Mouse (Mus musculus): ENCODE data around the gene Olfr482. TPM values are rescaled to one million over a fixed set of nuclear protein-coding genes. Genes with fewer than 3 reads are reported as not detected.

Olfr482 gene
- 0.10 TPM in 1 of 2 replicates, not detected in the other for polyA plus RNA-seq (2016; fragmentation: Nextera tagmentation; extraction: Ambion mirVana)

GRCm38 (mm10) chr7:108097486-108097885, at the start of gene Olfr482:
Olfr482 (minus strand) TSS chr7:108097586.
- Histone ChIP-seq H3K27me3 (no peaks in the 10 kb centered on the region), H3K4me3 (replicated peaks) (no peak within 1 kb of the TSS), H3K9ac (no peak within 1 kb of the TSS), H3K27ac (no peak within 1 kb of the TSS), H3K36me3 (replicated peaks) (no peaks in the 10 kb centered on the region), H3K4me2 (no peak within 1 kb of the TSS), H3K4me1 (no peaks in the 10 kb centered on the region), H3K9me3 (no peaks in the 10 kb centered on the region)
- WGBS = 88% methylated on average over 1 of the region's 1 CpGs
- no peak for ATAC-seq (ENCODE audit: low FRiP score)

- no peaks in the 10 kb centered on the region for H3K27me3 ChIP-seq
- no peak within 1 kb of the TSS for H3K27ac ChIP-seq
- H3K9me3 ChIP-seq = no peaks in the 10 kb centered on the region
- no peak within 1 kb of the TSS for H3K4me3 ChIP-seq (replicated peaks)
- H3K4me2 ChIP-seq = no peak within 1 kb of the TSS
- no peaks in the 10 kb centered on the region for H3K36me3 ChIP-seq (replicated peaks)
- ATAC-seq (ENCODE audit: low FRiP score) = no peak
- no peak within 1 kb of the TSS for H3K9ac ChIP-seq
- no peaks in the 10 kb centered on the region for H3K4me1 ChIP-seq
These were observed 30.0 kb upstream of the Olfr482 start, which contains the start of gene Olfr484 for GRCm38 (mm10) chr7:108127349-108127748. Olfr484 (minus strand) TSS chr7:108127449.

- Histone ChIP-seq H3K27ac (no peak overlapping the region), H3K36me3 (replicated peaks) (no peaks in the 10 kb centered on the region), H3K4me1 (no peaks in the 10 kb centered on the region), H3K9me3 (no peaks in the 10 kb centered on the region), H3K4me3 (replicated peaks) (no peak overlapping the region), H3K9ac (no peak overlapping the region), H3K4me2 (no peak overlapping the region), H3K27me3 (no peaks in the 10 kb centered on the region)
- ATAC-seq (ENCODE audit: low FRiP score) = no peak
- 80% methylated on average over 1 of the region's 1 CpGs for WGBS
These were observed 24.0 kb upstream of the Olfr482 start for GRCm38 (mm10) chr7:108121416-108121815.

GRCm38 (mm10) chr7:108120681-108121080, 23.3 kb upstream of the Olfr482 start:
- Histone ChIP-seq H3K4me1 (no peaks in the 10 kb centered on the region), H3K27ac (no peak overlapping the region), H3K27me3 (no peaks in the 10 kb centered on the region)

GRCm38 (mm10) chr7:108100549-108100948, 3.2 kb upstream of the Olfr482 start, which contains the start of gene Olfr483:
Olfr483 (plus strand) TSS chr7:108100849.
- no peak within 1 kb of the TSS for H3K4me3 ChIP-seq (replicated peaks)
- H3K27me3 ChIP-seq = no peaks in the 10 kb centered on the region
- H3K9me3 ChIP-seq = no peaks in the 10 kb centered on the region
- H3K36me3 ChIP-seq (replicated peaks) = no peaks in the 10 kb centered on the region
- H3K9ac ChIP-seq = no peak within 1 kb of the TSS
- 75% methylated on average over 1 of the region's 1 CpGs for WGBS
- H3K4me2 ChIP-seq = no peak within 1 kb of the TSS
- ATAC-seq (ENCODE audit: low FRiP score) = no peak
- no peaks in the 10 kb centered on the region for H3K4me1 ChIP-seq
- no peak within 1 kb of the TSS for H3K27ac ChIP-seq

More at GRCm38 (mm10) chr7:108120681-108121080, 23.3 kb upstream of the Olfr482 start:
- no peak overlapping the region for H3K9ac ChIP-seq
- H3K4me3 ChIP-seq (replicated peaks) = no peak overlapping the region
- 9% methylated on average over 1 of the region's 1 CpGs for WGBS
- ATAC-seq (ENCODE audit: low FRiP score) = no peak
- H3K9me3 ChIP-seq = no peaks in the 10 kb centered on the region
- H3K4me2 ChIP-seq = no peak overlapping the region
- H3K36me3 ChIP-seq (replicated peaks) = no peaks in the 10 kb centered on the region

GRCm38 (mm10) chr7:108079555-108079954, 17.8 kb downstream of the Olfr482 start, which contains the start of gene Olfr481:
Olfr481 (plus strand) TSS chr7:108079855.
- no peak within 1 kb of the TSS for H3K4me3 ChIP-seq (replicated peaks)
- H3K9me3 ChIP-seq = no peaks in the 10 kb centered on the region
- H3K27ac ChIP-seq = no peak within 1 kb of the TSS
- H3K9ac ChIP-seq = no peak within 1 kb of the TSS
- ATAC-seq (ENCODE audit: low FRiP score) = no peak
- H3K4me2 ChIP-seq = no peak within 1 kb of the TSS
- no peaks in the 10 kb centered on the region for H3K36me3 ChIP-seq (replicated peaks)
- no peaks in the 10 kb centered on the region for H3K27me3 ChIP-seq
- no peaks in the 10 kb centered on the region for H3K4me1 ChIP-seq

- Histone ChIP-seq H3K27me3 (no peaks in the 10 kb centered on the region), H3K4me3 (replicated peaks) (no peak within 1 kb of the TSS), H3K9ac (no peak within 1 kb of the TSS), H3K27ac (no peak within 1 kb of the TSS), H3K4me2 (no peak within 1 kb of the TSS), H3K36me3 (replicated peaks) (no peaks in the 10 kb centered on the region), H3K4me1 (no peaks in the 10 kb centered on the region), H3K9me3 (no peaks in the 10 kb centered on the region)
- 86% methylated on average over 1 of the region's 1 CpGs for WGBS
- ATAC-seq (ENCODE audit: low FRiP score) = no peak
These were observed 30.1 kb downstream of the Olfr482 start, which contains the start of gene Olfr480 for GRCm38 (mm10) chr7:108067246-108067645. Olfr480 (minus strand) TSS chr7:108067346.

- Histone ChIP-seq H3K4me2 (no peak within 1 kb of the TSS), H3K4me3 (replicated peaks) (no peak within 1 kb of the TSS), H3K9ac (no peak within 1 kb of the TSS), H3K4me1 (no peaks in the 10 kb centered on the region), H3K9me3 (no peaks in the 10 kb centered on the region), H3K36me3 (replicated peaks) (no peaks in the 10 kb centered on the region), H3K27ac (no peak within 1 kb of the TSS), H3K27me3 (no peaks in the 10 kb centered on the region)
- ATAC-seq (ENCODE audit: low FRiP score) = no peak
- 93% methylated on average over 2 of the region's 2 CpGs for WGBS
These were observed 47.0 kb downstream of the Olfr482 start, which contains the start of gene Olfr479 for GRCm38 (mm10) chr7:108050393-108050792. Olfr479 (plus strand) TSS chr7:108050693.

Other genes with a start within 250 kb of the Olfr482 start
- not detected in 2 replicates for gene Olfr472, start 199.7 kb downstream of the Olfr482 start, polyA plus RNA-seq (2016; fragmentation: Nextera tagmentation; extraction: Ambion mirVana)
- not detected in 2 replicates for gene Olfr473, start 167.1 kb downstream of the Olfr482 start, polyA plus RNA-seq (2016; fragmentation: Nextera tagmentation; extraction: Ambion mirVana)
- not detected in 2 replicates for gene Olfr474, start 142.9 kb downstream of the Olfr482 start, polyA plus RNA-seq (2016; fragmentation: Nextera tagmentation; extraction: Ambion mirVana)
- gene Olfr476, start 132.8 kb downstream of the Olfr482 start, polyA plus RNA-seq (2016; fragmentation: Nextera tagmentation; extraction: Ambion mirVana) = not detected in 2 replicates
- gene Olfr477, start 110.9 kb downstream of the Olfr482 start, polyA plus RNA-seq (2016; fragmentation: Nextera tagmentation; extraction: Ambion mirVana) = not detected in 2 replicates
- not detected in 2 replicates for gene Olfr478, start 63.6 kb downstream of the Olfr482 start, polyA plus RNA-seq (2016; fragmentation: Nextera tagmentation; extraction: Ambion mirVana)
- gene Olfr479, start 46.9 kb downstream of the Olfr482 start, polyA plus RNA-seq (2016; fragmentation: Nextera tagmentation; extraction: Ambion mirVana) = not detected in 2 replicates
- gene Olfr480, start 30.2 kb downstream of the Olfr482 start, polyA plus RNA-seq (2016; fragmentation: Nextera tagmentation; extraction: Ambion mirVana) = not detected in 2 replicates
- not detected in 2 replicates for gene Olfr481, start 17.7 kb downstream of the Olfr482 start, polyA plus RNA-seq (2016; fragmentation: Nextera tagmentation; extraction: Ambion mirVana)
- gene Olfr483, start 3.3 kb upstream of the Olfr482 start, polyA plus RNA-seq (2016; fragmentation: Nextera tagmentation; extraction: Ambion mirVana) = not detected in 2 replicates
- not detected in 2 replicates for gene Olfr484, start 29.9 kb upstream of the Olfr482 start, polyA plus RNA-seq (2016; fragmentation: Nextera tagmentation; extraction: Ambion mirVana)
- gene Olfr485, start 62.3 kb upstream of the Olfr482 start, polyA plus RNA-seq (2016; fragmentation: Nextera tagmentation; extraction: Ambion mirVana) = not detected in 2 replicates
- gene Olfr486, start 75.2 kb upstream of the Olfr482 start, polyA plus RNA-seq (2016; fragmentation: Nextera tagmentation; extraction: Ambion mirVana) = not detected in 2 replicates
- not detected in 2 replicates for gene Olfr487, start 117.0 kb upstream of the Olfr482 start, polyA plus RNA-seq (2016; fragmentation: Nextera tagmentation; extraction: Ambion mirVana)
- gene Olfr488, start 160.8 kb upstream of the Olfr482 start, polyA plus RNA-seq (2016; fragmentation: Nextera tagmentation; extraction: Ambion mirVana) = 0.06 TPM in 1 of 2 replicates, not detected in the other
- gene Olfr490, start 191.3 kb upstream of the Olfr482 start, polyA plus RNA-seq (2016; fragmentation: Nextera tagmentation; extraction: Ambion mirVana) = not detected in 2 replicates
- gene Olfr491, start 215.9 kb upstream of the Olfr482 start, polyA plus RNA-seq (2016; fragmentation: Nextera tagmentation; extraction: Ambion mirVana) = not detected in 2 replicates
- gene Olfr492, start 226.1 kb upstream of the Olfr482 start, polyA plus RNA-seq (2016; fragmentation: Nextera tagmentation; extraction: Ambion mirVana) = not detected in 2 replicates
- gene Olfr493, start 249.4 kb upstream of the Olfr482 start, polyA plus RNA-seq (2016; fragmentation: Nextera tagmentation; extraction: Ambion mirVana) = not detected in 2 replicates